Mouse (Mus musculus) layer of hippocampus, adult 9-11 months (tissue): ENCODE measurements at regions not wholly inside any gene's neighbourhood (a gene's known extent, or its start where the extent isn't known, plus 50 kb on each side); places are given as distances from the start of the nearest gene placed in this dataset.
"Not testable (repeated sequence)": the region's sequence is repeated elsewhere in the genome, so short reads cannot be mapped to it uniquely, and the experiment has no call there.

ENCODE experiments used
- DNase-seq: peaks from one replicate; pipeline ENCODE4 v3.0.0; 2022

DNA sequence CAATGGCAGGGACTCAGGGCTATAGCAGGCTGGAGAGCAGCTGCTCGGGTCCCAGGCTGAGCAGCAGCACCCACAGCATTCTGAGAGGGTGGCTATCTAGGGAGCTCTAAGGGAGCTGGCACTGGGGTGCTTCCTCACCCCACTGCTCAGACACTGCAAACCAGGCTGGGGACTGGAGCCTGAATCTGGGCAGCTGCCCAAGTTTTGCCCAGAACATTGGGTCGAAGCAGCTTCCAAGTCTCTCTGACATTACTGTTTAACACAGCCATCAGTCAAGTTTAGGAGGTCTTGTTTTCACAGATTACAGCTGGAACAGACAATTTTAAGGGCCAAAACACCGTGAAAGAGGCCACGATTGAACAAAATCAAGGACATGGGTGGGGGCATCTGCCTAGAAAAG is 96.1 kb upstream of the Tcerg1l start:
- no peak for DNase-seq

DNA sequence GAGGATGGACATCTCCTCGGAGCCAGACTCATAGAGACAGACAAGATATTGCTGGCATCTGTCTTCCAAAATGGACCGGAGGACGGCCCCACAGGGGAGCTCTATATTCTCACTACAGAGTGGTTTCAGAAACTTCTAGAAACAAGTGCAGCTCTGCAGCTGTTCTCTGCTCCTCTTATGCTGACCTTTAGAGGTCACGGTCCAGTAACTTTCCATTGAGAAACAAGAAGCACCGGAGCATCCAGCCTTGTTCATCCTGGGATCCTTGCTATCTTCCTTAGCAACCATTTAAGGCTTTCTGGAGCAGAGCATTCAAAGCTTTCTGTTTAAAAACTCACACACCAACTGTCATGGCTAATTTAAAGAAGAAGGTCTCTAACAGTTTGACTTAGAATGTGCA is 94.7 kb upstream of the Tcerg1l start:
- DNase-seq: no peak

DNA sequence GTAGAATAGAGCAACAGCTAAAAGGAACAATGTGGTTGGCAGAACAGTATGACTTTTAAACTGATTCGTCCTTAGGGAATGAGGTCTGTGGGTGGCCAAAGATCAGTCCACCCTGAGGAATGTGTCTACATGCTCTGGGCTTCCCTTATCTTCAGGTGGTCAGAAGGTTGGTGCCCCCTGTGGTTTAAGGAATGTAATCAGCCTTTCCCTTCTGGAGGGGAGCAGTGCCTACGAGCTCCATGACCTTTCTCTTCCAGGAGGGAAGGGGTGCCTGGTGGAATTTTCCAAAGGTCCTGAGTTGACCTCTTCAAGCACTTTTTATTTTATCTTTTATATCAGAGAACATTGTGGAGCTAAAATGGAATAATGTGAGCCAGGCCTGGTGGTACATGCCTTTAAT is 91.9 kb upstream of the Tcerg1l start:
- no peak for DNase-seq

DNA sequence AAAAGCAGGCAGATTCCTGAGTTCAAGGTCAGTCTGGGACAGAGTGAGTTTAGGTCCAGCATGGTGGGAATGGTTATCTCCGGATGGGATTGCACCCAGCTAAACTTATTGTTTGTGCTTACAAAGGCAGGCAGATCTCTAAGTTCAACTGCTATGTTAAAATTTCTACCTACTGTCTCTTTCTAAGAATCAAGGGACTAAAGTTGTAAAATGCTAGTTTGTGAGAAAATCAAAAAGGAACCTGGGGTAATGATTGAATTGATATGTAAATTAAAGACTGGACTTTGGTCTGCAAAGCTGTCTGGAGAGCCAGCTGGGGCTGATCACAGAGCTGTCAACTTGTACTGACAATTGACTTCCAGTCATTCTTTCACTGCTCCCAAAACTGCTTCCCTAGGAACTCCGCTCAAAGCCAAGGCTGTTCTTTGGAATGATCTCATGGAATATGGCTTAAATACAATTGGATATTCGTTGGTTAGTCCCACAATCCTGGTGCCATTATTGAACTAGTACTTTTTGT is 90.7 kb upstream of the Tcerg1l start:
- no peak for DNase-seq

DNA sequence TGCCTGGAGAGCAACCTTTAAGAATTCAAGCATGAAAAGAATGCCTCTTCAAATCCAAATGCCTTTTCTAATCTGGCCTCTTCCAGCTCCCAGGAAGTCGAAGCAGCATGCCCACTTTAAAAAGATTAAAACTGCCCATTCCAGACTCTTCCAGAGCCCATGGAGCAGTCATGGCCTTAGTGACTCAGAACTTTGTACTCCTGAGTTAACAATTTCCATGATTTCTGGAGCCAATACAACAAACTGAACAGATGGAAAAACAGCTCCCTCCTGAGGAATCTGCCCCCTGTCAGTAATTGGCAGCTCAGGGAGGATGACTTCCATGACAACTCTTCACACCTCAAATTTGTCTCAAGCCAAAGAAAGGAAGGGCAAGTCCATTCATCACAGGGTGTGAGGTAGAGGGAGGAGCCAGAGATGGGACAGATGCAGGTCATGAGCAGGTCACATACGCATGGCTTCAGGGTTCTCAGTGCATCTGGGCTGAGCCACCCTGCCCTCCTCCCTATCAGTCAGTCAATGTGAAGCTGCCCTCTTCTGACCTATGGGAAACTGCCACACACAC is 75.4 kb upstream of the Tcerg1l start:
- no peak for DNase-seq

DNA sequence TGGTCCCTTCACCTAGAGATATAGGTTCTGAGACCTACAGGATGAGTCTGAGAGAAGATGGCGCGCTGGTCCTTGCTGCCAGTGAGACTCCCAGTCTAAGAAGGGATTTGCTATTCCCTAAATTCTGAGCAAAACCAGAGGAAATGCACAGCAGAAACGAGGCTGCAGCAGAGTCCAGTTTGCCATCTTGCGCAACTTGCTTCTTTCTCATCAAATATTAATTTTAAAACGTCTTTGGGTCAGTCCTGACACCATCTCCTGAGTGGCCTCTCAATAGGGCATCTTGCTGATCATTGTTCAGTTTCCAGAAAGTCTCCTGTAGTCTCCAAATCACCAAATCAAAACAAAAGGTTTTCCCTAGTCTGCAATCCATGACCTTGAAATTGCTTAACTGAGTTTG is 74.8 kb upstream of the Tcerg1l start:
- DNase-seq: no peak

DNA sequence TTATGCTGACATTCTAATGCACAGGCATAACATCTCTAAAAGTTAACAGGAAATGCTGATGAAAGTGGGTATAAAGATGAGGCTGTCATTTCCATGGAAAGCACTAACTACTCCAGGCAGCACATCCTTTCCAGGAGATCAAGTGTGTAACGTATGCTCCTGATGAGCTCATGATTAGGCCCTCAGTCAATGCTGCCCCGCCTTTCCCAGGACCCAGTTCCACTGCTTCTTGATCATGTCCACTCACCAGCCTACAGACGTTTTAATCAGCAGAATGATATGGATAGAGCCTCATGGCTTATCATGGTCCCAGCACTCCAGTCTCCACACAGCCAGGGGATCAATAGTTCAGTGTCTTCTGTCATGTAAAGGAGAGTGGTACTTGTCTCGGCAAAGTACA is 71.7 kb upstream of the Tcerg1l start:
- no peak for DNase-seq

DNA sequence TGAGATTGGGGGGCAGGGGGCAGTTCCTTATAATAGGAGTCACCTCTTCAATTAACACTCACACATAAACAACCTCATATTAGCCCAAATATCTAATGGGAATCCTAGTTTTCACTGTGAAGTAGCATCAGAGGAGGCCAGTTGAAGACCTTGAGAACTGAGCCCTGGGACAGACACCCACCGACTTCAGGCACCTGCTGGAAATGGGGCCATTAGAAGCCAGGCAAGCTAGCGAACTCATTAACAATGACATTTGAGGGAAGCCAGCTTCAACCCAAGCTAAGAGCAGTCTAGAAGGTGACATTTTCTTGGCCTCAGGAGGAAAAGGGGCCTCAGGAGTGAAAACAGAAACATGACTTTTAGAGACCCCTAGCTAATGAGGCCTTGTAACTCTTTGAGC is 70.9 kb upstream of the Tcerg1l start:
- no peak for DNase-seq

DNA sequence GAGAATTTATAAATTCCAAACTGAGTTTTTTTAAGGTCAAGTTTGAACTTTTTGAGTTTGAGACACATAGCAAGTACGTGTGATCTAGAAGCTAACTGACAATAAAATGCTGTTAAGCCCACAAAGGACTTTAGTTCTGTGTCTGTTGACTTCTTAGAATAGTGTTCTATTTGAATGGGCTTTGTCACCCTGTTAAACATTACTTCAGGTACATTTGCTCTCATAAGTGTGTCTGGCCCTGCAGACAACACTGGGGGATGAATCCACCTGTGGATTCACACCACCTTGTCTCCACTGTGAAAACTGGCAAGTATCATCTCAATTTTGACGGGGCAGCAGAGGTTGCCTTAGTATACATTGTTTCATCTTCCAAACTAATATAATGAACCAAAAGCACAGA is 70.5 kb upstream of the Tcerg1l start:
- no peak for DNase-seq

DNA sequence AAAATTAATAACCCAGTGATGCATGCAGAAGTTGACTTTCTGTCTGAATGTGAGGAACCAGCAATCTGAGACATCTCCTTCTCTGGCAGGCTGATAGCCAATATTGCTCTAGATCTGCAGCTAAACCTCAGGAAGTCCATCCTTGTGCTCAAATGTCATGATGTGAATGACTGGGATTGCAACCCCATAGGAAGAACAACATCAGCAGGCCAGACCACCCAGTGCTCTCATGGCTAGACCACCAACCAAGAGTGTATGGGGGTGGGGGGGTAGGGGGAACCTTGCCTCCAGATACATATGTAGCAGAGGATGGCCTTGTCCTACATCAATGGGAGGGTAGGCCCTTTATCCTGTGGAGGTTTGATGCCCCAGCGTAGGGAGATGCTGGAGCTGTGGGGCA is 69.9 kb upstream of the Tcerg1l start:
- DNase-seq: no peak

DNA sequence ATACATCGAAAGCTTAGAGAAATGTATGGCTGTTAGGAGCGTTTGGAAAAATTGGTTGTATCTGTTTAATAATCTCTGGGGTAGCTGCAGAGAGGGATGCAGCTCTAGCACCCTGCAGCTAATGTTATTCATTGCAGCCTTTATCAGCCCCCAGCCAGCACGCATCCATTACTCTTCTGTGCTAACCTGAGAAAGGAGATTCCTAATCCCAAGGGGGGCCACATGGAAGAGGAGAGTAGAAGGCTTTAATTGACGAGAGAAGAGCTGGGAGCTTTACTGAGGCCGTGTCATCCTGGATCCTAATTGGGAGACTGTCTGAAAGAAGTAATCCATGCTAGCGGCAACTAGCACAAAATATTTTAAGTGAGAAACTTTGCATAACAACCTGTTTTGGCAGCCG is 60.4 kb upstream of the Tcerg1l start:
- no peak for DNase-seq

DNA sequence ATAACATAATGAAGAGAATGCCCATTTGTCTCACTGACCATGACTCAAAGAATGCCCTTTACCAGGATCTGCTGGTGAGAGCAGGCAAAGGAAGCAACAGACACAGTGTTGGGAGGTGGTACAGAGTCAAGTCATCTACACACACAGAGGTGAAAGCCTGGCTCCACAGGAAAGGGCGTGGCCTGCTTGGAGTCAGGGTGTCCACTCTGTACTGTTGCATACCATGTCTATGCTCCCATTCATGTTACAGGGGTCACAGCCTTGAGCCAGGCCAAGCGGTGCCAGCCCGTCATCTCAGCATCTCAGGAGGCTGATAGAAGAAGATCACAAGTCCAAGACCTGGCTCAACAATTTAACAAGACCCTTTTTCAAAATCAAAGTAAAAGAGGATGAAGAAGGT is 57.8 kb upstream of the Tcerg1l start:
- no peak for DNase-seq

DNA sequence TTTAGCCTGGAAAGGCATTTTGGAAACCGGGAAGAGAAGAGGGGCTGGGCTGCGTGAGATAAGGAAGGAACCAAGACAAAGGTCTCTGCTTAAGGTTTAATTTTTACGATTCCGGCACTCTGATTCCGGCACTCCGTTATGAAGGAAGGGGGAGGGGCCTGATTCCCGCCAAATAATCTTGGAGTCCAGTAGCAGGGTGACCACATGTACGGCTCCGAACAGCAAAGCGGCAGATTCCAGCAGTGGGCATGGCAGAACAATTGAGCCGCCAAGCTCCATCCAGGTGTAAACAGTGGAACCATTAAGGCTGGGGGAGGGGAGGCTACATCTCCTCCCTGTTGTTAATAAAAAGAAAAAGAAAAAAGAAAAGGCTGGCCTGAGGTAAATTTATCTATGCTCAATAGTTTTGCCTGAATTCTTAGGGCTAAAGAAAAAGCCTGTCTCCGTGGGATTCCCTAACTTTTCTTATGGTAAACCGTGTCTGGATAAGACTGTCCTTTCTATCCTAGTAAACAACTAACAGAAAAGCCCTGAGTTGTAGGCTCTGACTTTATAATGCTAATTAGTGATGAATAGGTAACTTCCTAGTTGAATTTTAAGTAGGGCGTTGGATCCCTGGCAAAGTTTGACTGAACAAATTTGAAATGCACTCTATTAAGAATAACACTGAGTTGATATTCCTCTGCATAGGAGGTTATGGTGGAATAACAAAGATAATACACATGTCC is 57.1 kb upstream of the Tcerg1l start:
- DNase-seq: not testable (repeated sequence)

DNA sequence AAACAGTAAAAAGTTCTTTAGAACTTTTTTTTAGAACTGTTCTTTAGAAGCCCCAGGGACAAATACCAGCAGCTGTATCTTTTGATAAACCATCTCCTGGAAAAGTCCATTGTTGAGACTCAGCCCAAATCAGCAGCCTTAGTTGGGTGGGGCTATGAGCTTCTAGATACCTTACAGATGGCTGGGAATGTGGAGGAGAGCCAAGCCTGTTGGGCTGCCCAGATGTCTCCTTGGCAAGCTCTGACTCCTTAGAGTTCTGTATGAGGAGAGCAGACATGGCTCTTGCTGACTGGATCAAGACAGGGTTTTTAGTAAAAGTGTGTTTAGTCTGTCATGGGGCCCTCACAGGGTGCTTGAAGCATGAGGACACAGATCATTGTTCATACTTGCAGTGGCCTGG is 53.8 kb upstream of the Tcerg1l start:
- peak; percentile 71 for DNase-seq

DNA sequence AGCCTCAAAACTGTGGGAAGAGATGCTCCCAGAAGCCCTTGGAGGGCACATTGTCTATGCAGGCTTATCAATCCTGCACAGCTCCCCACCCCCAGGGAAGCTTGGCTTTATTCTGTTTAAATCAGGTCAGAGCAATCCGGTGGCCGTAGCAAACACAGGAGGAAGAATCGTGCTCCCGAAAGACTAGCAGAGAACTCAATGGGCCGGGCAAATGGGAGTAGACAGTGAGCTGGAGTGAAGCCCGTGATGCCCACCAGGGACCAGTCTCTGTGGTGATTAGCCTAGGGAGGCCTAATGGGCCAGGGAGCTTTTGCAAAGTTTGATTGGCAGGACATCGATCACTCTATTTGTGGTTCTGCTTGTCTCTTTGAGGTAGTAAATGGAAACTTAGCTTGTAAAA is 51.0 kb upstream of the Tcerg1l start:
- DNase-seq: no peak
